Comparison of ENCODE assay signal across 19 mouse cellular contexts in the genomic region with DNA sequence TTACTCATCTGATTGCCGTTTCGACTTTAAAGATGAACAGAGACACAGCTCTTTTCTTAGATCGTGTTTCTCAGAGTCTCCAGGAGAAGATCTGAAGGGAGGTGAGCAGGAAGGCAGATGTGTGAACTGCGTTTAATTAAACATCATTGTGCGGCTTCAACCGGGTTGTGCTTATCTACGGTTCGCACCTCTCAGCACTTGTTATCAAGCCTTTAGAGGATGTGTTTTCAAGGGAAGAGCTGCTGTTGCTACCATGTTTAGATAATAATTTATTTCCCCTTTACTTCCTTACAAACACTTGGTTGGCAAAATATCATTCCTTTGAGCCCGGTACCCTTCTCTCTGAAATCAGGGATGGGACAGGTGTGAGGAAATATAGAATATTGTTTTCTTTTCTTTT.
"Had no signal": no experiment of that assay in that cellular context is flagged by ENCODE, and none has a peak within 500 bp of the region (broad histone marks: within the 10 kb centered on the region; RNA-seq: fewer than 3 reads in every experiment).

No protein-coding gene starts in this region.

- ATAC-seq: midbrain, embryonic 16.5 days had no signal

- H3K9ac ChIP-seq: liver, embryonic 14.5 days; lung, embryonic 14.5 days; midbrain, embryonic 12.5 days; neural tube, embryonic 12.5 days had no signal

- H3K36me3 ChIP-seq: midbrain, embryonic 10.5 days; midbrain, embryonic 12.5 days; neural tube, embryonic 12.5 days had no signal

- H3K27me3 ChIP-seq: megakaryocyte, embryonic 14.5 days; midbrain, embryonic 12.5 days; neural tube, embryonic 12.5 days had no signal

- H3K4me1 ChIP-seq: midbrain, embryonic 10.5 days; midbrain, embryonic 12.5 days; neural tube, embryonic 12.5 days had no signal

- H3K4me2 ChIP-seq: lung, embryonic 14.5 days; midbrain, embryonic 12.5 days; neural tube, embryonic 12.5 days had no signal

- H3K9me3 ChIP-seq: midbrain, embryonic 10.5 days; midbrain, embryonic 12.5 days; neural tube, embryonic 12.5 days had no signal

- DNase-seq: lung, adult 18-20 months; lung, embryonic 14.5 days; lung, postnatal 10 days; lung, postnatal 4 days; midbrain, embryonic 14.5 days; retina, postnatal 1 day; right cerebral cortex, adult 18-20 months; right cerebral cortex, postnatal 25 days; right cerebral cortex, postnatal 4 days; spleen, adult 18-20 months; thymus, adult 18-20 months; thymus, postnatal 14 days; thymus, postnatal 36 days had no signal

- H3K27ac ChIP-seq: liver, embryonic 14.5 days; midbrain, embryonic 10.5 days; midbrain, embryonic 12.5 days; neural tube, embryonic 12.5 days had no signal

- H3K4me3 ChIP-seq: megakaryocyte, embryonic 14.5 days; midbrain, embryonic 10.5 days; midbrain, embryonic 12.5 days; neural tube, embryonic 12.5 days had no signal
